Mouse (Mus musculus) neutrophil, adult 83 days (primary cell): Measurements from ENCODE around the gene Zscan4b. TPM values are rescaled to one million over a fixed set of nuclear protein-coding genes. Genes with fewer than 3 reads are reported as not detected.

Experiments
- total RNA-seq, 2 experiments: library from RNA; stranded (reverse); gene quantifications; one replicate each; pipeline ENCODE4 v1.2.4; 2023

Gene Zscan4b
- not detected for total RNA-seq

GRCm38 (mm10) chr7:10904950-10905349 lies at the start of gene Zscan4b:
Zscan4b (minus strand) TSS chr7:10905050.

Other genes with a start within 250 kb of the Zscan4b start
- not detected for gene Nlrp4b, start 217.3 kb downstream of the Zscan4b start, total RNA-seq
- gene Vmn1r71, start 150.7 kb downstream of the Zscan4b start, total RNA-seq: not detected
- not detected for gene Zscan4c, start 100.7 kb upstream of the Zscan4b start, total RNA-seq
- gene Zscan4-ps1, start 164.6 kb upstream of the Zscan4b start, total RNA-seq: not detected